Mouse (Mus musculus): Measurements from ENCODE around the gene Csn3. TPM values are rescaled to one million over a fixed set of nuclear protein-coding genes. Genes with fewer than 3 reads are reported as not detected.

Gene Csn3
- polyA plus RNA-seq, 1 experiment from 2014 or later, result 0.22 TPM

Other genes starting within 250 kb of the Csn3 start
- not detected in 2 replicates for gene Csn2, start 225.9 kb upstream of the Csn3 start, polyA plus RNA-seq (2015; fragmentation: Nextera tagmentation; extraction: Ambion mirVana)
- gene Csn1s2a, start 151.0 kb upstream of the Csn3 start, polyA plus RNA-seq (2015; fragmentation: Nextera tagmentation; extraction: Ambion mirVana), result not detected in 2 replicates
- not detected in 2 replicates for gene Csn1s2b, start 117.5 kb upstream of the Csn3 start, polyA plus RNA-seq (2015; fragmentation: Nextera tagmentation; extraction: Ambion mirVana)
- not detected in 2 replicates for gene Prr27, start 99.9 kb upstream of the Csn3 start, polyA plus RNA-seq (2015; fragmentation: Nextera tagmentation; extraction: Ambion mirVana)
- not detected in 2 replicates for gene Odam, start 40.5 kb upstream of the Csn3 start, polyA plus RNA-seq (2015; fragmentation: Nextera tagmentation; extraction: Ambion mirVana)
- gene 2310003L06Rik, start 43.9 kb downstream of the Csn3 start, polyA plus RNA-seq (2015; fragmentation: Nextera tagmentation; extraction: Ambion mirVana), result not detected in 2 replicates
- gene Gm28434, start 43.9 kb downstream of the Csn3 start, polyA plus RNA-seq (2015; fragmentation: Nextera tagmentation; extraction: Ambion mirVana), result not detected in 2 replicates
- gene Cabs1, start 53.9 kb downstream of the Csn3 start, polyA plus RNA-seq (2015; fragmentation: Nextera tagmentation; extraction: Ambion mirVana), result not detected in 2 replicates
- not detected in 2 replicates for gene Smr3a, start 77.0 kb downstream of the Csn3 start, polyA plus RNA-seq (2015; fragmentation: Nextera tagmentation; extraction: Ambion mirVana)
- not detected in 2 replicates for gene Smr2, start 161.0 kb downstream of the Csn3 start, polyA plus RNA-seq (2015; fragmentation: Nextera tagmentation; extraction: Ambion mirVana)
- not detected in 2 replicates for gene Gm11116, start 186.0 kb downstream of the Csn3 start, polyA plus RNA-seq (2015; fragmentation: Nextera tagmentation; extraction: Ambion mirVana)
- not detected in 2 replicates for gene Gm11115, start 228.5 kb downstream of the Csn3 start, polyA plus RNA-seq (2015; fragmentation: Nextera tagmentation; extraction: Ambion mirVana)